Mouse (Mus musculus) forebrain, embryonic 11.5 days (tissue): ENCODE data around the gene Strn. TPM values are rescaled to one million over a fixed set of nuclear protein-coding genes. Genes with fewer than 3 reads are reported as not detected.

Source experiments
- ATAC-seq: fragments of 200-750 bp; cut with Nextera tagmentation; replicated peaks from 2 replicates; pipeline ENCODE4 v1.8.0; 2017; ENCODE audit warnings: moderate TSS enrichment; ENCODE audit not compliant: low FRiP score
- DNase-seq: peaks from one replicate; pipeline ENCODE4 v3.0.0-alpha.2; 2017; ENCODE audit warnings: low spot score
- H3K27ac ChIP-seq: fragments of 300-500 bp; sonication (generic); 2 replicates; pipeline ENCODE4 v1.5.1; 2014; ENCODE audit warnings: low read depth, low read length
- H3K27me3 ChIP-seq: fragments of 300-500 bp; sonication (generic); 2 replicates; pipeline ENCODE4 v1.6.1; 2014; ENCODE audit warnings: mild to moderate bottlenecking, low read length, mixed read lengths; ENCODE audit not compliant: control insufficient read depth, insufficient read depth
- H3K36me3 ChIP-seq: fragments of 300-500 bp; sonication (generic); 2 replicates; pipeline ENCODE4 v1.6.1; 2014; ENCODE audit warnings: mild to moderate bottlenecking, low read length, moderate library complexity, mixed read lengths; ENCODE audit not compliant: control insufficient read depth, insufficient read depth
- H3K4me1 ChIP-seq: fragments of 300-500 bp; sonication (generic); replicated peaks from 2 replicates; pipeline ENCODE4 v1.6.1; 2014; ENCODE audit warnings: low read length, mixed read lengths; ENCODE audit not compliant: control insufficient read depth, insufficient read depth
- H3K4me2 ChIP-seq: fragments of 300-500 bp; sonication (generic); 2 replicates; pipeline ENCODE4 v1.6.1; 2014; ENCODE audit warnings: low read depth, mild to moderate bottlenecking, low read length, moderate library complexity, mixed read lengths; ENCODE audit not compliant: severe bottlenecking
- H3K4me3 ChIP-seq: fragments of 300-500 bp; sonication (generic); 2 replicates; pipeline ENCODE4 v1.5.1; 2014; ENCODE audit warnings: low read depth, low read length
- H3K9ac ChIP-seq: fragments of 300-500 bp; sonication (generic); 2 replicates; pipeline ENCODE4 v1.6.1; 2014; ENCODE audit warnings: low read length
- H3K9me3 ChIP-seq: fragments of 300-500 bp; sonication (generic); 2 replicates; pipeline ENCODE4 v1.6.1; 2016; ENCODE audit warnings: low read length, mixed read lengths; ENCODE audit not compliant: control insufficient read depth
- WGBS: fragments of 180-500 bp; shearing (Covaris S2); extraction: QIAGEN DNeasy Blood & Tissue Kit; methylation state at CpG from one replicate; pipeline ENCODE4 v1.1.7; 2014; 5-methylcytosine and 5-hydroxymethylcytosine counted together
- polyA plus RNA-seq: library from polyadenylated mRNA; unstranded; fragments of >200 nt; fragmentation: Nextera tagmentation; extraction: Ambion mirVana; gene quantifications from 2 replicates; pipeline ENCODE4 v1.2.1, GENCODE M21; 2014

Strn gene
- polyA plus RNA-seq, 1 experiment from 2014 or later: 8.5 TPM

GRCm38 (mm10) chr17:78604431-78604830 lies 132.6 kb downstream of the Strn start:
- no peaks in the 10 kb centered on the region for H3K27me3 ChIP-seq
- H3K4me2 ChIP-seq: no peak overlapping the region
- no peaks in the 10 kb centered on the region for H3K36me3 ChIP-seq
- H3K27ac ChIP-seq: no peak overlapping the region
- H3K9me3 ChIP-seq: no peaks in the 10 kb centered on the region
- WGBS: 70% methylated on average over 6 of the region's 6 CpGs
- no peak overlapping the region for H3K4me3 ChIP-seq
- no peak overlapping the region for H3K9ac ChIP-seq
- DNase-seq: peak; percentile 80
- no peak for ATAC-seq
- no peaks in the 10 kb centered on the region for H3K4me1 ChIP-seq

- Histone ChIP-seq H3K4me1 (no peaks in the 10 kb centered on the region), H3K4me3 (no peak overlapping the region), H3K36me3 (no peaks in the 10 kb centered on the region), H3K4me2 (no peak overlapping the region), H3K27ac (no peak overlapping the region), H3K27me3 (no peaks in the 10 kb centered on the region), H3K9me3 (no peaks in the 10 kb centered on the region), H3K9ac (no peak overlapping the region)
- ATAC-seq (peak; percentile 66; the same call in 1 of the 2 replicates), DNase-seq (peak; percentile 83)
- 47% methylated on average over 8 of the region's 8 CpGs for WGBS
Measured at GRCm38 (mm10) chr17:78603872-78604271, 133.1 kb downstream of the Strn start.

GRCm38 (mm10) chr17:78602316-78602715 lies 134.7 kb downstream of the Strn start:
- no peak for DNase-seq
- ATAC-seq: no peak
- H3K9me3 ChIP-seq: no peaks in the 10 kb centered on the region
- WGBS: 92% methylated on average over 14 of the region's 14 CpGs
- H3K4me2 ChIP-seq: no peak overlapping the region
- H3K27me3 ChIP-seq: no peaks in the 10 kb centered on the region
- H3K9ac ChIP-seq: no peak overlapping the region
- no peak overlapping the region for H3K27ac ChIP-seq
- H3K4me1 ChIP-seq: no peaks in the 10 kb centered on the region
- H3K36me3 ChIP-seq: no peaks in the 10 kb centered on the region
- H3K4me3 ChIP-seq: no peak overlapping the region

- H3K27me3 ChIP-seq: no peaks in the 10 kb centered on the region
- ATAC-seq (no peak), DNase-seq (no peak)
- H3K4me1 ChIP-seq: no peaks in the 10 kb centered on the region
- no peak overlapping the region for H3K9ac ChIP-seq
- no peak overlapping the region for H3K27ac ChIP-seq
- no peaks in the 10 kb centered on the region for H3K36me3 ChIP-seq
- no peak overlapping the region for H3K4me3 ChIP-seq
- whole genome bisulfite sequencing: 85% methylated on average over 12 of the region's 12 CpGs
- H3K4me2 ChIP-seq: no peak overlapping the region
- no peaks in the 10 kb centered on the region for H3K9me3 ChIP-seq
Measured at GRCm38 (mm10) chr17:78601601-78602000, 135.4 kb downstream of the Strn start.

GRCm38 (mm10) chr17:78601042-78601441 lies 136.0 kb downstream of the Strn start:
- ATAC-seq (no peak), DNase-seq (no peak)
- Histone ChIP-seq H3K9me3 (no peaks in the 10 kb centered on the region; the same call in 1 of the 2 replicates), H3K4me1 (no peaks in the 10 kb centered on the region), H3K27ac (no peak overlapping the region), H3K4me2 (no peak overlapping the region), H3K27me3 (no peaks in the 10 kb centered on the region), H3K4me3 (no peak overlapping the region), H3K9ac (no peak overlapping the region), H3K36me3 (no peaks in the 10 kb centered on the region)
- 71% methylated on average over 6 of the region's 6 CpGs for WGBS

Other genes with a start within 250 kb of the Strn start
- gene Vit, start 229.1 kb downstream of the Strn start, polyA plus RNA-seq: 3.4 and 3.8 TPM in 2 replicates
- gene Heatr5b, start 98.2 kb upstream of the Strn start, polyA plus RNA-seq: 18.3 and 19.8 TPM in 2 replicates
- gene Gpatch11, start 98.4 kb upstream of the Strn start, polyA plus RNA-seq: 34.7 and 38.0 TPM in 2 replicates
- 6.5 and 7.5 TPM in 2 replicates for gene Eif2ak2, start 145.4 kb upstream of the Strn start, polyA plus RNA-seq
- 0.33 TPM in 1 of 2 replicates, not detected in the other for gene Sult6b1, start 169.8 kb upstream of the Strn start, polyA plus RNA-seq
- gene Cebpzos, start 179.3 kb upstream of the Strn start, polyA plus RNA-seq: 98.7 and 121 TPM in 2 replicates
- 57.6 and 59.9 TPM in 2 replicates for gene Cebpz, start 199.9 kb upstream of the Strn start, polyA plus RNA-seq
- gene Ndufaf7, start 199.9 kb upstream of the Strn start, polyA plus RNA-seq: 46.1 and 52.7 TPM in 2 replicates